Mouse (Mus musculus): ENCODE data around the gene Scamp1.
A peak's percentile ranks its signal among the peaks of the same experiment; 100 is the strongest.

GRCm38 (mm10) chr13:94205234-94205633 is 80.4 kb downstream of the Scamp1 start:
- peak; percentile 48 for TF ChIP-seq CTCF (IDR thresholded peaks at IDR 0.05; ENCODE audit: control insufficient read depth, insufficient read depth, insufficient read length)
- TF ChIP-seq MAX (IDR thresholded peaks at IDR 0.05): no peak
- no peak for TF ChIP-seq MYOG (IDR thresholded peaks at IDR 0.05; ENCODE audit: control insufficient read depth, extremely low read depth, insufficient read length)

All from C2C12 (cell line).